Mouse (Mus musculus) bone marrow, adult 2 months (tissue): Measurements from ENCODE around the gene Sema6c.

Source experiments
- CTCF ChIP-seq: fragments of 200-500 bp; IDR thresholded peaks from 2 replicates; pipeline ENCODE4 v1.5.1; 2011; ENCODE audit warnings: low read length, control low read depth; ENCODE audit not compliant: control insufficient read depth, insufficient read depth
- POLR2A ChIP-seq: fragments of 200-500 bp; IDR thresholded peaks from 2 replicates; pipeline ENCODE4 v1.6.1; 2011; ENCODE audit warnings: low read depth, mild to moderate bottlenecking, control low read depth, low read length, borderline replicate concordance; ENCODE audit not compliant: control insufficient read depth

DNA sequence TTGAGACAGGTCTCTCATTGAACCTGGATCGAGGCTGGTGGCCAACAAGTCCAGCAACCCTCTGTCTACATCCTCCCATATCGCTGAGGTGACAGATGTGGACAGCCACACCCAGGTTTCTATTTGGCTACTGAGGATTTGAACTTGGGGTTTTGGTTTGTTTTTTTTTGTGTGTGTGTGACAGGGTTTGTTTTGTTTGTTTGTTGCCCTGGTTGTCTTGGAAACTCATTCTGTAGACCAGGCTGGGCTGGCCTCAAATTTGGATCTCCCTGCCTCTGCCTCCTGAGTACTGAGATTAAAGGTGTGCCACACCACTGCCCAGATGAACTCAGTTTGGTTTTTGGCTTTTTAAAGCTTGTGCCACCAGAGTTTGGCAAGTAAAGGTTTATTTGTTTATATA lies 62.8 kb downstream of the Sema6c start:
- TF ChIP-seq POLR2A (no peak), CTCF (no peak)
